Mouse (Mus musculus): ENCODE measurements around the gene Gm7168. TPM values are rescaled to one million over a fixed set of nuclear protein-coding genes. Genes with fewer than 3 reads are reported as not detected.
"Not testable (repeated sequence)": the region's sequence is repeated elsewhere in the genome, so short reads cannot be mapped to it uniquely, and the experiment has no call there.

Gm7168 gene
- total RNA-seq, 4 experiments from 2014 or later = not detected

DNA sequence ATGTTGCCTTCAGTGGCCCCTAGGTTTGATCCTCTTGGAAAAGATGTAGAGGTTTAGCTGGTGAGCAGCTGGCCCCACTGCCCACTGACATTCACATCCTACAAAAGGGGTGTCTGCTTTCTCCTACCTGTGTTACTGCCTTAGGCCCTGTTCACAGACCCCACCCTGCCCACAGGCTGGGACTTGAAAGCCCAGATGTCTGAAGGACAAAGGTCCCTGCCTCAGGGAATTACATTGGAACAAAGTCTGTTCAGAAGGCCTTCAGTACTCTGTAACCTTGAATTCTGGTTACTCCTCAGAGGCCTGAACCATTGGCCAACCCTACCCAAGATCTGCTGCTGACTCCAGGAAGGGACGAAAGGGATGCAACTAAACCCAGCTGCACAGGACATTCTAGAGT is 39.5 kb downstream of the Gm7168 start:
- DNase-seq (ENCODE audit: low spot score) = no peak

DNA sequence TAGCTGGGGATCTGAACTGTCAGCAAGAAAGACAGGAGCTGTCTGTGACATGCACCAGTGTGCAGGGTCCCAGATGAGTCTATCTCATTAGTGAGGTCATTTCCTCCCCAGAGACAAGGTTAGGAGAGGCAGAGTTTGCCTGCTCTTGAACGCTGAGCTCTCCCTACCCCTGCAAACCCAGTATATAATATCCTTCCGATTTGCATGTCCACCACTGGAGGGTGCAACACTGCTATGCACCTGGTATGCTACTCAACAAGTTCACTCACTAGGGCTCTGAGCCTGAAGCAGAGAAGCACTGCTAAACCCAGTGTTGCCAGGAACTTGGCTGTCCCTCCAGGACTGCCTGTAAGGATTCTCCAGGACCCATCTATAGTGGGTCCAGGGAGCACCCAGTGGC is 45.3 kb downstream of the Gm7168 start:
- not testable (repeated sequence) for DNase-seq (ENCODE audit: low spot score)

Other genes with a start within 250 kb of the Gm7168 start
- gene Afdn, start 187.8 kb upstream of the Gm7168 start, total RNA-seq (2022) = 100 to 1,000 TPM in 1 of 4 experiments, 10 to 100 TPM in 3; 62.7 to 106 (median 77.6) TPM
- 1 to 10 TPM; 6.0 to 7.6 (median 6.3) TPM for gene Tcte2, start 186.5 kb upstream of the Gm7168 start, total RNA-seq (2022)
- gene Gm7356, start 55.3 kb downstream of the Gm7168 start, total RNA-seq (2022) = not detected
- not detected for gene Gm7358, start 111.2 kb downstream of the Gm7168 start, total RNA-seq (2022)

Data from heart, adult 8-10 months (tissue).